Mouse (Mus musculus) thymus, postnatal 25 days (tissue): ENCODE measurements around the gene Rhbdf2.
A peak's percentile ranks its signal among the peaks of the same experiment; 100 is the strongest.

ENCODE experiments used
- DNase-seq: peaks from one replicate; pipeline ENCODE4 v3.0.0; 2022

Rhbdf2 gene

GRCm38 (mm10) chr11:116581376-116581814, 45.4 kb downstream of the Rhbdf2 start, which contains the start of gene Ube2o:
Ube2o (minus strand) TSS chr11:116581447.
- peak; percentile 91 for DNase-seq

GRCm38 (mm10) chr11:116580711-116581375, 46.0 kb downstream of the Rhbdf2 start:
- DNase-seq = peak; percentile 54

GRCm38 (mm10) chr11:116580031-116580652, 46.7 kb downstream of the Rhbdf2 start:
- DNase-seq = no peak

- no peak for DNase-seq
Measured at GRCm38 (mm10) chr11:116579280-116579679, 47.5 kb downstream of the Rhbdf2 start.

GRCm38 (mm10) chr11:116575396-116575795, 51.4 kb downstream of the Rhbdf2 start:
- DNase-seq = no peak

GRCm38 (mm10) chr11:116574982-116575381, 51.8 kb downstream of the Rhbdf2 start:
- DNase-seq = no peak

- DNase-seq = no peak
Measured at GRCm38 (mm10) chr11:116574486-116574885, 52.3 kb downstream of the Rhbdf2 start.

GRCm38 (mm10) chr11:116572756-116573543, 53.9 kb downstream of the Rhbdf2 start:
- DNase-seq = no peak

- no peak for DNase-seq
Measured at GRCm38 (mm10) chr11:116571767-116572679, 54.8 kb downstream of the Rhbdf2 start.

- DNase-seq = no peak
Measured at GRCm38 (mm10) chr11:116570821-116571220, 56.0 kb downstream of the Rhbdf2 start.

- DNase-seq = no peak
Measured at GRCm38 (mm10) chr11:116567531-116567930, 59.3 kb downstream of the Rhbdf2 start.

- DNase-seq = no peak
Measured at GRCm38 (mm10) chr11:116565283-116566041, 61.4 kb downstream of the Rhbdf2 start.

- DNase-seq = no peak
Measured at GRCm38 (mm10) chr11:116556308-116556707, 70.5 kb downstream of the Rhbdf2 start.

- no peak for DNase-seq
Measured at GRCm38 (mm10) chr11:116555572-116555971, 71.2 kb downstream of the Rhbdf2 start.

GRCm38 (mm10) chr11:116554171-116554878, 72.5 kb downstream of the Rhbdf2 start:
- peak; percentile 47 for DNase-seq

GRCm38 (mm10) chr11:116552194-116552593, 74.6 kb downstream of the Rhbdf2 start:
- no peak for DNase-seq

GRCm38 (mm10) chr11:116550748-116551147, 76.1 kb downstream of the Rhbdf2 start:
- no peak for DNase-seq

- DNase-seq = no peak
Measured at GRCm38 (mm10) chr11:116549273-116550038, 77.4 kb downstream of the Rhbdf2 start.

- no peak for DNase-seq
Measured at GRCm38 (mm10) chr11:116548780-116549179, 78.0 kb downstream of the Rhbdf2 start.
